Mouse (Mus musculus): Measurements from ENCODE around the gene Lpgat1.

The Lpgat1 gene

GRCm38 (mm10) chr1:191736425-191736824 lies 18.8 kb downstream of the Lpgat1 start:
- no peak for DNase-seq (ENCODE audit: low spot score in 2 of 2)

GRCm38 (mm10) chr1:191737871-191738270 lies 20.2 kb downstream of the Lpgat1 start:
- DNase-seq (ENCODE audit: low spot score in 2 of 2), result peak in 1 of 2 experiments; percentile 24

GRCm38 (mm10) chr1:191738726-191739125 lies 21.1 kb downstream of the Lpgat1 start:
- DNase-seq (ENCODE audit: low spot score in 2 of 2), result no peak

GRCm38 (mm10) chr1:191740587-191741361 lies 23.1 kb downstream of the Lpgat1 start:
- no peak for DNase-seq (ENCODE audit: low spot score in 2 of 2)

GRCm38 (mm10) chr1:191741635-191742034 lies 24.0 kb downstream of the Lpgat1 start:
- DNase-seq (ENCODE audit: low spot score in 2 of 2), result no peak

GRCm38 (mm10) chr1:191748431-191748830 lies 30.8 kb downstream of the Lpgat1 start:
- DNase-seq (ENCODE audit: low spot score in 2 of 2), result no peak

GRCm38 (mm10) chr1:191756520-191757199 lies 39.0 kb downstream of the Lpgat1 start:
- peak; percentile 28 to 41 for DNase-seq (ENCODE audit: low spot score in 2 of 2)

GRCm38 (mm10) chr1:191774106-191774505 lies 56.5 kb downstream of the Lpgat1 start:
- no peak for DNase-seq (ENCODE audit: low spot score in 2 of 2)

GRCm38 (mm10) chr1:191775116-191775515 lies 57.5 kb downstream of the Lpgat1 start:
- no peak for DNase-seq (ENCODE audit: low spot score in 2 of 2)

GRCm38 (mm10) chr1:191777521-191777920 lies 59.9 kb downstream of the Lpgat1 start:
- no peak for DNase-seq (ENCODE audit: low spot score in 2 of 2)

GRCm38 (mm10) chr1:191780470-191780869 lies 62.8 kb downstream of the Lpgat1 start:
- DNase-seq (ENCODE audit: low spot score in 2 of 2), result no peak

- no peak for DNase-seq (ENCODE audit: low spot score in 2 of 2)
These were observed 67.5 kb downstream of the Lpgat1 start for GRCm38 (mm10) chr1:191785108-191785507.

GRCm38 (mm10) chr1:191786255-191786654 lies 68.6 kb downstream of the Lpgat1 start:
- DNase-seq (ENCODE audit: low spot score in 2 of 2), result no peak

- no peak for DNase-seq (ENCODE audit: low spot score in 2 of 2)
These were observed 69.7 kb downstream of the Lpgat1 start for GRCm38 (mm10) chr1:191787379-191787778.

GRCm38 (mm10) chr1:191792991-191793390 lies 75.4 kb downstream of the Lpgat1 start:
- DNase-seq (ENCODE audit: low spot score in 2 of 2), result no peak

- DNase-seq (ENCODE audit: low spot score in 2 of 2), result peak in 1 of 2 experiments; percentile 17
These were observed 76.4 kb downstream of the Lpgat1 start for GRCm38 (mm10) chr1:191793888-191794532.

GRCm38 (mm10) chr1:191796238-191796896 lies 78.7 kb downstream of the Lpgat1 start:
- DNase-seq (ENCODE audit: low spot score in 2 of 2), result no peak

- DNase-seq (ENCODE audit: low spot score in 2 of 2), result no peak
These were observed 84.6 kb downstream of the Lpgat1 start for GRCm38 (mm10) chr1:191802093-191802819.

GRCm38 (mm10) chr1:191802820-191803655 lies 85.4 kb downstream of the Lpgat1 start:
- DNase-seq (ENCODE audit: low spot score in 2 of 2), result peak; percentile 17 to 35

- no peak for DNase-seq (ENCODE audit: low spot score in 2 of 2)
These were observed 87.1 kb downstream of the Lpgat1 start for GRCm38 (mm10) chr1:191804747-191805146.
